Mouse (Mus musculus): ENCODE data around the gene Slc6a20a. TPM values are rescaled to one million over a fixed set of nuclear protein-coding genes. Genes with fewer than 3 reads are reported as not detected.

Gene Slc6a20a
- polyA plus RNA-seq, 2 experiments, result 2.5 to 3.3 TPM

GRCm38 (mm10) chr9:123713111-123713510, 34.4 kb upstream of the Slc6a20a start:
- H3K9me3 ChIP-seq (ENCODE audit: control insufficient read depth, low read length), result no peaks in the 10 kb centered on the region
- DNase-seq (ENCODE audit: low read depth in 3 of 3, low spot score in 3 of 3) (no peak), ATAC-seq (ENCODE audit: insufficient read depth) (no peak)
- no peak overlapping the region for H3K4me3 ChIP-seq (ENCODE audit: insufficient read depth in 1 of 2, low read depth in 2 of 2, low read length in 2 of 2)
- H3K4me2 ChIP-seq (ENCODE audit: low read depth), result no peak overlapping the region
- H3K27ac ChIP-seq, result no peak overlapping the region
- 78% methylated on average over 2 of the region's 2 CpGs for WGBS (ENCODE audit: insufficient replicate concordance)
- no peak overlapping the region for H3K9ac ChIP-seq (replicated peaks)
- no peak for TF ChIP-seq EP300 (IDR thresholded peaks at IDR 0.05; ENCODE audit: low read depth)
- peak; percentile 14; the same call in 1 of the 2 replicates for TF ChIP-seq CTCF (IDR thresholded peaks at IDR 0.05; ENCODE audit: low read depth)
- H3K36me3 ChIP-seq (replicated peaks; ENCODE audit: control insufficient read depth, insufficient read depth, low read depth), result peaks cover 5% of the 10 kb centered on the region
- H3K4me1 ChIP-seq (replicated peaks; ENCODE audit: control insufficient read depth in 2 of 2, insufficient read depth in 2 of 2, low read length in 1 of 2), result peaks cover 5 to 9% of the 10 kb centered on the region in 2 experiments
- H3K27me3 ChIP-seq (ENCODE audit: control insufficient read depth, insufficient read depth, low read length), result no peaks in the 10 kb centered on the region

- H3K27me3 ChIP-seq (ENCODE audit: control insufficient read depth, insufficient read depth, low read length), result no peaks in the 10 kb centered on the region
- peaks cover 5% of the 10 kb centered on the region for H3K36me3 ChIP-seq (replicated peaks; ENCODE audit: control insufficient read depth, insufficient read depth, low read depth)
- H3K4me3 ChIP-seq (ENCODE audit: insufficient read depth in 1 of 2, low read depth in 2 of 2, low read length in 2 of 2), result no peak overlapping the region
- DNase-seq (ENCODE audit: low read depth in 3 of 3, low spot score in 3 of 3) (no peak), ATAC-seq (ENCODE audit: insufficient read depth) (no peak)
- WGBS (ENCODE audit: insufficient replicate concordance), result 48% methylated on average over 2 of the region's 2 CpGs
- TF ChIP-seq CTCF (IDR thresholded peaks at IDR 0.05; ENCODE audit: low read depth), result peak; percentile 24; the same call in 1 of the 2 replicates
- TF ChIP-seq EP300 (IDR thresholded peaks at IDR 0.05; ENCODE audit: low read depth), result no peak
- H3K27ac ChIP-seq, result no peak overlapping the region
- H3K9ac ChIP-seq (replicated peaks), result no peak overlapping the region
- no peaks in the 10 kb centered on the region for H3K9me3 ChIP-seq (ENCODE audit: control insufficient read depth, low read length)
- H3K4me2 ChIP-seq (ENCODE audit: low read depth), result no peak overlapping the region
- H3K4me1 ChIP-seq (replicated peaks; ENCODE audit: control insufficient read depth in 2 of 2, insufficient read depth in 2 of 2, low read length in 1 of 2), result no peaks in the 10 kb centered on the region
These were observed 30.5 kb upstream of the Slc6a20a start for GRCm38 (mm10) chr9:123709226-123709625.

GRCm38 (mm10) chr9:123701822-123702221, 23.1 kb upstream of the Slc6a20a start:
- DNase-seq (ENCODE audit: low read depth in 3 of 3, low spot score in 3 of 3) (peak; percentile 62 to 74 (median 68)), ATAC-seq (ENCODE audit: insufficient read depth) (peak; percentile 100)
- peak overlapping the region in 1 of 2 experiments; percentile 12; a peak in 1 of 4 replicates for H3K4me3 ChIP-seq (ENCODE audit: insufficient read depth in 1 of 2, low read depth in 2 of 2, low read length in 2 of 2)
- peak overlapping the region; percentile 57 for H3K4me2 ChIP-seq (ENCODE audit: low read depth)
- H3K4me1 ChIP-seq (replicated peaks; ENCODE audit: control insufficient read depth in 2 of 2, insufficient read depth in 2 of 2, low read length in 1 of 2), result peaks cover 20 to 21% of the 10 kb centered on the region in 2 experiments
- H3K36me3 ChIP-seq (replicated peaks; ENCODE audit: control insufficient read depth, insufficient read depth, low read depth), result peaks cover 5% of the 10 kb centered on the region
- H3K9me3 ChIP-seq (ENCODE audit: control insufficient read depth, low read length), result no peaks in the 10 kb centered on the region
- TF ChIP-seq EP300 (IDR thresholded peaks at IDR 0.05; ENCODE audit: low read depth) (peak; percentile 92), CTCF (IDR thresholded peaks at IDR 0.05; ENCODE audit: low read depth) (no peak)
- 13% methylated on average over 5 of the region's 5 CpGs for WGBS (ENCODE audit: insufficient replicate concordance)
- no peaks in the 10 kb centered on the region for H3K27me3 ChIP-seq (ENCODE audit: control insufficient read depth, insufficient read depth, low read length)
- peak overlapping the region; percentile 23 for H3K9ac ChIP-seq (replicated peaks)
- peak overlapping the region; percentile 85 for H3K27ac ChIP-seq

GRCm38 (mm10) chr9:123695634-123696302, 17.1 kb upstream of the Slc6a20a start:
- Histone ChIP-seq H3K9me3 (ENCODE audit: control insufficient read depth, low read length) (no peaks in the 10 kb centered on the region), H3K27ac (no peak overlapping the region), H3K4me3 (ENCODE audit: insufficient read depth in 1 of 2, low read depth in 2 of 2, low read length in 2 of 2) (no peak overlapping the region), H3K9ac (replicated peaks) (no peak overlapping the region), H3K4me2 (ENCODE audit: low read depth) (no peak overlapping the region), H3K36me3 (replicated peaks; ENCODE audit: control insufficient read depth, insufficient read depth, low read depth) (peaks cover 5% of the 10 kb centered on the region), H3K27me3 (ENCODE audit: control insufficient read depth, insufficient read depth, low read length) (no peaks in the 10 kb centered on the region), H3K4me1 (replicated peaks; ENCODE audit: control insufficient read depth in 2 of 2, insufficient read depth in 2 of 2, low read length in 1 of 2) (peaks cover 3 to 5% of the 10 kb centered on the region in 2 experiments; a peak in 2 of 4 replicates)
- no peak for ATAC-seq (ENCODE audit: insufficient read depth)
- DNase-seq (ENCODE audit: low read depth in 3 of 3, low spot score in 3 of 3), result no peak
- TF ChIP-seq CTCF (IDR thresholded peaks at IDR 0.05; ENCODE audit: low read depth) (no peak), EP300 (IDR thresholded peaks at IDR 0.05; ENCODE audit: low read depth) (no peak)
- WGBS (ENCODE audit: insufficient replicate concordance), result 71% methylated on average over 3 of the region's 3 CpGs

- 20% methylated on average over 1 of the region's 1 CpGs for WGBS (ENCODE audit: insufficient replicate concordance)
- H3K36me3 ChIP-seq (replicated peaks; ENCODE audit: control insufficient read depth, insufficient read depth, low read depth), result no peaks in the 10 kb centered on the region
- TF ChIP-seq EP300 (IDR thresholded peaks at IDR 0.05; ENCODE audit: low read depth), result no peak
- TF ChIP-seq CTCF (IDR thresholded peaks at IDR 0.05; ENCODE audit: low read depth), result no peak
- no peak overlapping the region for H3K9ac ChIP-seq (replicated peaks)
- H3K27ac ChIP-seq, result no peak overlapping the region
- H3K9me3 ChIP-seq (ENCODE audit: control insufficient read depth, low read length), result no peaks in the 10 kb centered on the region
- no peaks in the 10 kb centered on the region for H3K27me3 ChIP-seq (ENCODE audit: control insufficient read depth, insufficient read depth, low read length)
- no peak overlapping the region for H3K4me3 ChIP-seq (ENCODE audit: insufficient read depth in 1 of 2, low read depth in 2 of 2, low read length in 2 of 2)
- no peak overlapping the region for H3K4me2 ChIP-seq (ENCODE audit: low read depth)
- no peak for DNase-seq (ENCODE audit: low read depth in 3 of 3, low spot score in 3 of 3)
- no peak for ATAC-seq (ENCODE audit: insufficient read depth)
- H3K4me1 ChIP-seq (replicated peaks; ENCODE audit: control insufficient read depth in 2 of 2, insufficient read depth in 2 of 2, low read length in 1 of 2), result no peaks in the 10 kb centered on the region
These were observed 9.5 kb upstream of the Slc6a20a start for GRCm38 (mm10) chr9:123688227-123688626.

All from liver, embryonic 14.5 days (tissue).